9 mouse cellular contexts compared by ENCODE assay signal in the genomic region with DNA sequence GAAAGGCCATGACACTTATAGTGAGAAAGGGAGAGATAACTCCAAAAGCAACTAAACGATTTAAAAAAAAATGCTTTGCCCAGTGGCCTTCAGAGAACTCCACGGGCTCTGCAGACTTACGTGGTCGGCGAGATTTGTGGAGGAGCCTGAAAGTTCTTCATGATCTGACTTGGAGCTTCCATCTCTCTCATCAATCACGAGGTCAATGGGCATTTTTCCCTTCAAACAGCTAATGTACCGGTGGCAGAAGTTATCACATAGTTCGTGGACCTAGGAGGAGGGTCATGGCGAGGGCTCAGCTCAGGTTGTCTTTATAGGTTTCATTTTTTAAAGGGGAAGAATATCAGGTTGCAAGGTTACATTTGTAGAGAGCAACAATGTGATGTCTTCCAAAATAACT. TPM values are rescaled to one million over a fixed set of nuclear protein-coding genes. Genes with fewer than 3 reads are reported as not detected.
DNase-seq lines count a peak whose midpoint lies in the region; ATAC-seq and TF ChIP-seq lines count a peak whose summit lies in the region.
"Had no signal": no experiment of that assay in that cellular context is flagged by ENCODE, and none has a peak within 500 bp of the region (broad histone marks: within the 10 kb centered on the region; RNA-seq: fewer than 3 reads in every experiment).

No protein-coding gene starts in this region.

- H3K27ac ChIP-seq in kidney, postnatal 0 days, result peak overlapping the region; percentile 54
- H3K27ac ChIP-seq in forebrain, embryonic 13.5 days, result peak overlapping the region; percentile 98
- H3K27ac ChIP-seq in intestine, embryonic 15.5 days, result no peak overlapping the region
- H3K27ac ChIP-seq in neural tube, embryonic 15.5 days (replicated peaks), result no peak overlapping the region
- H3K27ac ChIP-seq: limb, embryonic 15.5 days had no signal

- DNase-seq in kidney, postnatal 0 days (ENCODE audit: low spot score), result no peak
- DNase-seq in kidney, postnatal 4 days, result no peak
- no peak for DNase-seq in layer of hippocampus, adult 8-10 months (ENCODE audit: low spot score in 2 of 2)
- DNase-seq in frontal cortex, postnatal 25 days (ENCODE audit: low spot score in 2 of 2), result no peak
- DNase-seq in gastrocnemius, adult 8-10 months (ENCODE audit: low spot score in 2 of 2), result no peak

- H3K4me3 ChIP-seq in kidney, postnatal 0 days (replicated peaks; ENCODE audit: low read depth, low read length), result peak overlapping the region; percentile 82
- H3K4me3 ChIP-seq in forebrain, embryonic 13.5 days, result peak overlapping the region; percentile 91
- H3K4me3 ChIP-seq in intestine, embryonic 15.5 days (replicated peaks), result peak overlapping the region; percentile 17
- H3K4me3 ChIP-seq in neural tube, embryonic 15.5 days (replicated peaks), result peak overlapping the region; percentile 19
- H3K4me3 ChIP-seq: limb, embryonic 15.5 days had no signal

- H3K4me2 ChIP-seq in kidney, postnatal 0 days (ENCODE audit: low read length), result peak overlapping the region; percentile 79
- peak overlapping the region; percentile 86 for H3K4me2 ChIP-seq in forebrain, embryonic 13.5 days
- H3K4me2 ChIP-seq in intestine, embryonic 15.5 days (replicated peaks), result peak overlapping the region; percentile 77
- peak overlapping the region; percentile 81 for H3K4me2 ChIP-seq in neural tube, embryonic 15.5 days
- H3K4me2 ChIP-seq: limb, embryonic 15.5 days had no signal

- H3K27me3 ChIP-seq in kidney, postnatal 0 days (ENCODE audit: insufficient read depth, low read length), result no peaks in the 10 kb centered on the region
- H3K27me3 ChIP-seq in forebrain, embryonic 13.5 days, result 0 out of 2 replicates have a peak, but pooled peaks cover 3% of the 10 kb centered on the region
- H3K27me3 ChIP-seq in intestine, embryonic 15.5 days (replicated peaks), result no peaks in the 10 kb centered on the region; the same call in 1 of the 2 replicates
- no peaks in the 10 kb centered on the region for H3K27me3 ChIP-seq in neural tube, embryonic 15.5 days (replicated peaks)

- no peak for ATAC-seq in kidney, postnatal 0 days (replicated peaks; ENCODE audit: low FRiP score, low read depth)
- no peak for ATAC-seq in forebrain, embryonic 13.5 days
- no peak for ATAC-seq in intestine, embryonic 15.5 days
- ATAC-seq in neural tube, embryonic 15.5 days (ENCODE audit: low FRiP score), result no peak

- peaks cover 6% of the 10 kb centered on the region; the same call in 1 of the 2 replicates for H3K4me1 ChIP-seq in kidney, postnatal 0 days (replicated peaks; ENCODE audit: insufficient read depth, low read length)
- peaks cover 61% of the 10 kb centered on the region for H3K4me1 ChIP-seq in forebrain, embryonic 13.5 days
- H3K4me1 ChIP-seq in intestine, embryonic 15.5 days (replicated peaks), result no peaks in the 10 kb centered on the region
- peaks cover 43% of the 10 kb centered on the region for H3K4me1 ChIP-seq in neural tube, embryonic 15.5 days

- H3K9me3 ChIP-seq in kidney, postnatal 0 days (replicated peaks; ENCODE audit: low read length), result no peaks in the 10 kb centered on the region
- H3K9me3 ChIP-seq in forebrain, embryonic 13.5 days (replicated peaks), result no peaks in the 10 kb centered on the region
- H3K9me3 ChIP-seq in intestine, embryonic 15.5 days, result no peaks in the 10 kb centered on the region
- H3K9me3 ChIP-seq in neural tube, embryonic 15.5 days (replicated peaks), result no peaks in the 10 kb centered on the region
- H3K9me3 ChIP-seq: limb, embryonic 15.5 days had no signal

- H3K36me3 ChIP-seq in kidney, postnatal 0 days (ENCODE audit: insufficient read depth, low read length), result peaks cover 7% of the 10 kb centered on the region; the same call in 1 of the 2 replicates
- peaks cover 39% of the 10 kb centered on the region for H3K36me3 ChIP-seq in forebrain, embryonic 13.5 days (ENCODE audit: poor library complexity, severe bottlenecking)
- no peaks in the 10 kb centered on the region for H3K36me3 ChIP-seq in intestine, embryonic 15.5 days
- H3K36me3 ChIP-seq in neural tube, embryonic 15.5 days, result no peaks in the 10 kb centered on the region
- H3K36me3 ChIP-seq: limb, embryonic 15.5 days had no signal

- H3K9ac ChIP-seq in kidney, postnatal 0 days (ENCODE audit: low read depth, low read length), result peak overlapping the region; percentile 49; the same call in 1 of the 2 replicates
- peak overlapping the region; percentile 100 for H3K9ac ChIP-seq in forebrain, embryonic 13.5 days
- peak overlapping the region; percentile 32; the same call in 1 of the 2 replicates for H3K9ac ChIP-seq in intestine, embryonic 15.5 days
- H3K9ac ChIP-seq in neural tube, embryonic 15.5 days (replicated peaks), result no peak overlapping the region
- H3K9ac ChIP-seq: limb, embryonic 15.5 days had no signal

- 24% methylated on average over 9 of the region's 9 CpGs for WGBS in kidney, postnatal 0 days
- WGBS in forebrain, embryonic 13.5 days, result 60% methylated on average over 9 of the region's 9 CpGs
- 45% methylated on average over 9 of the region's 9 CpGs for WGBS in intestine, embryonic 15.5 days
- 33% methylated on average over 9 of the region's 9 CpGs for WGBS in neural tube, embryonic 15.5 days

- TF ChIP-seq CTCF in kidney, postnatal 0 days (IDR thresholded peaks at IDR 0.05; ENCODE audit: low read depth), result no peak

RNA-seq across cellular contexts. Expression of gene Meis2, which starts 7.1 kb away (rescaled TPM):
- 52.8 and 60.4 TPM in 2 replicates for polyA plus RNA-seq in kidney, postnatal 0 days (2015; fragmentation: Nextera tagmentation; extraction: Ambion mirVana)
- polyA plus RNA-seq in forebrain, embryonic 13.5 days (2015; fragmentation: Nextera tagmentation; extraction: Ambion mirVana), result 128 and 130 TPM in 2 replicates
- polyA plus RNA-seq in intestine, embryonic 15.5 days (2015; fragmentation: Nextera tagmentation; extraction: Ambion mirVana), result 39.9 and 41.5 TPM in 2 replicates
- polyA plus RNA-seq in neural tube, embryonic 15.5 days (2015; fragmentation: Nextera tagmentation; extraction: Ambion mirVana), result 74.4 and 95.5 TPM in 2 replicates
- total RNA-seq in layer of hippocampus, adult 8-10 months (2022), result 10 to 100 TPM; 43.4 to 69.1 (median 50.4) TPM
- total RNA-seq in gastrocnemius, adult 8-10 months (2022), result 1 to 10 TPM in 2 of 4 experiments, under 1 TPM in 2; 0.56 to 1.9 (median 1.00) TPM

Comparison
In these comparisons a context has a peak if more than half of its experiments do, and no peak if none do; other contexts are left out.
1. H3K27ac ChIP-seq: peak in kidney, postnatal 0 days (single experiment) and forebrain, embryonic 13.5 days (single experiment); none in intestine, embryonic 15.5 days (single experiment) and neural tube, embryonic 15.5 days (single experiment).
2. H3K4me3 ChIP-seq: peak in every context shown above with its lines; median percentile 91 in forebrain, embryonic 13.5 days; 82 in kidney, postnatal 0 days; 19 in neural tube, embryonic 15.5 days; 17 in intestine, embryonic 15.5 days.
3. Peak in every context shown above with its lines, with median percentiles within 50 percentile points of each other: H3K4me2 ChIP-seq.